Mouse (Mus musculus) forebrain, postnatal 0 days (tissue): ENCODE measurements around the gene Socs7. TPM values are rescaled to one million over a fixed set of nuclear protein-coding genes. Genes with fewer than 3 reads are reported as not detected.

ENCODE experiments used
- ATAC-seq: fragments of 200-750 bp; cut with Nextera tagmentation; 2 replicates; pipeline ENCODE4 v1.8.0; 2017; ENCODE audit warnings: mild to moderate bottlenecking, moderate library complexity
- DNase-seq: peaks from one replicate; pipeline ENCODE4 v3.0.0-alpha.2; 2015
- H3K27ac ChIP-seq: fragments of 300-500 bp; sonication (generic); 2 replicates; pipeline ENCODE4 v1.5.1; 2014; ENCODE audit warnings: low read depth, mild to moderate bottlenecking, antibody characterized with exemption, low read length, moderate library complexity, mixed read lengths
- H3K27me3 ChIP-seq: fragments of 300-500 bp; sonication (generic); 2 replicates; pipeline ENCODE4 v1.6.1; 2014; ENCODE audit warnings: mild to moderate bottlenecking, low read length, mixed read lengths; ENCODE audit not compliant: insufficient read depth
- H3K36me3 ChIP-seq: fragments of 300-500 bp; sonication (generic); 2 replicates; pipeline ENCODE4 v1.6.1; 2014; ENCODE audit warnings: mild to moderate bottlenecking, moderate library complexity; ENCODE audit not compliant: insufficient read depth
- H3K4me1 ChIP-seq: fragments of 300-500 bp; sonication (generic); 2 replicates; pipeline ENCODE4 v1.6.1; 2014; ENCODE audit warnings: antibody characterized with exemption; ENCODE audit not compliant: insufficient read depth
- H3K4me2 ChIP-seq: fragments of 300-500 bp; sonication (generic); 2 replicates; pipeline ENCODE4 v1.6.1; 2014; ENCODE audit warnings: low read depth, mild to moderate bottlenecking, moderate library complexity
- H3K4me3 ChIP-seq: fragments of 300-500 bp; sonication (generic); 2 replicates; pipeline ENCODE4 v1.5.1; 2014; ENCODE audit warnings: low read depth, low read length, mixed read lengths
- H3K9ac ChIP-seq: fragments of 300-500 bp; sonication (generic); 2 replicates; pipeline ENCODE4 v1.6.1; 2014; ENCODE audit warnings: mild to moderate bottlenecking
- H3K9me3 ChIP-seq: fragments of 300-500 bp; sonication (generic); 2 replicates; pipeline ENCODE4 v1.6.1; 2016; ENCODE audit warnings: low read length
- CTCF ChIP-seq: sonication (generic); IDR thresholded peaks from 2 replicates; pipeline ENCODE4 v1.5.1; 2016; ENCODE audit warnings: antibody characterized with exemption, control low read depth, low read depth
- WGBS: fragments of 180-500 bp; shearing (Covaris S2); extraction: QIAGEN DNeasy Blood & Tissue Kit; methylation state at CpG from one replicate; pipeline ENCODE4 v1.1.7; 2014; 5-methylcytosine and 5-hydroxymethylcytosine counted together
- polyA plus RNA-seq: library from polyadenylated mRNA; unstranded; fragments of >200 nt; fragmentation: Nextera tagmentation; extraction: Ambion mirVana; gene quantifications from 2 replicates; pipeline ENCODE4 v1.2.1, GENCODE M21; 2015
- total RNA-seq: library from RNA; depleted of rRNA; stranded (reverse); fragments of >200 nt; gene quantifications from 2 replicates; pipeline ENCODE4 v1.2.3, GENCODE M21; 2014

Socs7 gene
- total and polyA plus RNA-seq, 2 experiments from 2014 or later: 6.4 to 64.3 TPM

DNA sequence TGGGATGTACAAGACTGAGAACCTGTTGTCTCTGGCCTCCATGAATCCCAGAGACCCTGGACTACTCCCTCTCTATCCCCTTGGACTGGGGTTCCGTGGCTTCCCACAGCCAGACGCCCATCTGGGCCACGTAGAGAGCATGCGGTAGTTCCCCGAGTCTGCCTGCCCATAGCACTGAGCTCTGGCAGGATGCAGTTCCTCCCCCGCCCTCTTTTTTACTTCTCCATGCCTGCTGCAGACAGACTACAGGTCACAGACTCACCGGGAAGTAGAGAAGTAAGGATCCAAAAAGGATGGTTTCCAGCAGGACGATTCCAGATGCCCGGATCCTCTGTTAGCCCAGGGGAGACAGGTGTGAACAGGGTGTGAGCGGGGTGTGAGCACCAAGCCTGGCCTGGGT is 16.9 kb upstream of the Socs7 start:
- no peak overlapping the region for H3K9ac ChIP-seq
- DNase-seq (no peak), ATAC-seq (no peak)
- H3K4me1 ChIP-seq: 0 out of 2 replicates have a peak, but pooled peaks cover 3% of the 10 kb centered on the region
- WGBS: 81% methylated on average over 10 of the region's 10 CpGs
- H3K27ac ChIP-seq: no peak overlapping the region
- H3K4me3 ChIP-seq: no peak overlapping the region
- no peak overlapping the region for H3K4me2 ChIP-seq
- H3K9me3 ChIP-seq: no peaks in the 10 kb centered on the region
- no peaks in the 10 kb centered on the region for H3K27me3 ChIP-seq
- H3K36me3 ChIP-seq: no peaks in the 10 kb centered on the region
- TF ChIP-seq CTCF: no peak

DNA sequence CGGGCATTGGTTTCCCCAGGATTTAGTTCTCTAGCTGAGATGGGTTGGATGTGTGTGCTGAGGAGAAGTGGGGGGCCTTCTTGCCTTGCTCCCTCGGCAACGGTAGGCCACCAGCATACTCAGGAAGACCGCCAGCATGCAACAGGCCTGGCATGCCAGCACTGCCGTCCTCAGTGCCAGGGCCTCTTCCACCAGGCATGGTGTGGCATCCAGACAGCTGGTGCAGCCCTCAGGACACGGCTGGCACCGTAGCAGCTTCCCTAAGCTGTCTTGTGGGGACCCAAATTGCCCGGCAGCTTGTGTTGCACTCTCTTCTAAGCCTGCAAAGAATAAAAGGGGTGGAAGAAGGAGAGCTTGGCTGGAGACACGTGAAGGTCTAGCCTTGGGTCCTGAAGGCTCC is 16.0 kb upstream of the Socs7 start:
- Histone ChIP-seq H3K27me3 (no peaks in the 10 kb centered on the region), H3K4me3 (no peak overlapping the region), H3K36me3 (no peaks in the 10 kb centered on the region), H3K4me2 (no peak overlapping the region), H3K4me1 (0 out of 2 replicates have a peak, but pooled peaks cover 3% of the 10 kb centered on the region), H3K27ac (no peak overlapping the region), H3K9ac (no peak overlapping the region), H3K9me3 (no peaks in the 10 kb centered on the region)
- DNase-seq (no peak), ATAC-seq (peak; percentile 40)
- TF ChIP-seq CTCF: no peak
- 50% methylated on average over 9 of the region's 9 CpGs for WGBS

DNA sequence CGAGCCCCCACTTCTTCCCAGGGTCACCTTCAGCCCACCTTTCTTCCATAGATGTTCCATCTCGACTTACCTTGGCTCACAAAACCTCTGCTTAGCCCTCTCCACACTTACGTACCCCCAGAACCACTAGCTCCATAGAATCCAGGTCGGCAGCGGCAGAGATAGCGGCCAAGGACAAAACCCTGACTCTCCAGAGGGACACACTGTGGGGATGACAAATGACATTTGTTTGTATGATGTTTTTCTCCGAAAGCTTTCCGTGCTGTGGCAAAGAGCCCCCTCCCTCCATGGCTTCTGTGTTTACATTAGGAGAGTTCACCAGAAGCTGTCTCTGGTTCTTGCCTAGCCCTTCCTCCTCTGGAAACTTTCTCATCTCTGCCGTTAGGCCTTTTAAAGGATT is 15.1 kb upstream of the Socs7 start:
- Histone ChIP-seq H3K9ac (no peak overlapping the region), H3K27me3 (no peaks in the 10 kb centered on the region), H3K4me2 (no peak overlapping the region), H3K27ac (no peak overlapping the region), H3K36me3 (no peaks in the 10 kb centered on the region), H3K4me3 (no peak overlapping the region), H3K4me1 (0 out of 2 replicates have a peak, but pooled peaks cover 3% of the 10 kb centered on the region), H3K9me3 (no peaks in the 10 kb centered on the region)
- no peak for TF ChIP-seq CTCF
- 91% methylated on average over 9 of the region's 9 CpGs for WGBS
- DNase-seq: no peak
- ATAC-seq: no peak

DNA sequence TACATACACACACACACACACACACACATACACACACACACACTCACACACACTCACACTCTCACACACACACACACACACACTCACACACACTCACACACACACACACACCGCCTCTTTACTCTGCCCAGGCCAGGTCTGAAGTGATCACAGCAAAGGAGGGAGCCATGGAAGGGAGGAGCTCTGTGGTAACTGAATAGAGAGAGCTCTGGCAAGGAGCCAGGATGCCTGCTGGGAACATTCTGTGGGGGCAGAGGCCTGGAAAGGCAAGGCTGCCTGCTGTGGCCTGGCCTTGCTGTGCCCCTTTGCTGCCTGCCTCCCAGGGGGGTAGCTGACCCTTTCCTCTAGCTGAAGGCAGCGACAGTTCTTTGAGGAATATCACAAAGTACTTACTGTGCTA is 12.3 kb upstream of the Socs7 start:
- Histone ChIP-seq H3K4me2 (no peak overlapping the region), H3K4me3 (no peak overlapping the region), H3K36me3 (no peaks in the 10 kb centered on the region), H3K4me1 (0 out of 2 replicates have a peak, but pooled peaks cover 3% of the 10 kb centered on the region), H3K27me3 (no peaks in the 10 kb centered on the region), H3K9me3 (no peaks in the 10 kb centered on the region), H3K27ac (peak overlapping the region; percentile 35; the same call in 1 of the 2 replicates), H3K9ac (no peak overlapping the region)
- DNase-seq (peak; percentile 77), ATAC-seq (peak; percentile 81)
- TF ChIP-seq CTCF: no peak
- 5% methylated on average over 2 of the region's 2 CpGs for WGBS

DNA sequence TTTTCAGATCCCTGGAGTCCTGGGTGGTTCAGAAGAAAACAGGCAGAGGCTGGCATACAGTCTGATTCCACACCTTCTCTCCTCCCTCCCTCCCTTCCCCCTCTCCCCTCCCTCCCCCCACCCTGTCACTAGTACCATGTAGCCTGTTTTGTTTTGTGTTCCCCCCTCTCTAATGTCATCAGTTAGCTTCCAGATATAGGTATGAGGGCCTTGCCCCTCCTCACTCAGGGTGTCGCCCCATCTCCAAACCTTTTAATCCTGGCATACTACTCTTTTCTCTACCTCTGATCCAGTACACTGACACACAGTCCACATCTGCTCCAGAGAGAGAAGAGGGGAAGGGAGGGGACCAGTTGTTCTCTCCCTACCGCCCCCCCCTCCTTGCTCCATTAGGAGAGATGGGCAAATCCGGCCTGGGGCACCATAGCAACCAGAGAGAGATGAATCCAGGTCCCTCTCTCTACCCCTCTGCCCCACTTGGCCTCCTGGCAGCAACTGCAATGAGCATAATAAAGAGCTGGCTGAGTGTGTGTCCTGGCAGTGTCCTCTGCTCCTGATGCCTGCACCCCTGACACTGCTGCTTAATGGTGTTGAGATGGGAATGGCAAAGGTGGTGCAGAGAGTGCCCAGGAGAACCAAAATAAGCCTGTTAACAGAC is 10.2 kb upstream of the Socs7 start, which contains the start of gene Gpr179:
Gene Gpr179, minus strand, starts transcription at position 51 of the 658 bp plus-strand sequence.
- DNase-seq (no peak), ATAC-seq (peak; percentile 36; the same call in 1 of the 2 replicates)
- no peak for TF ChIP-seq CTCF
- no peak within 1 kb of the TSS for H3K4me3 ChIP-seq
- H3K27me3 ChIP-seq: no peaks in the 10 kb centered on the region
- H3K4me2 ChIP-seq: no peak within 1 kb of the TSS
- H3K4me1 ChIP-seq: 0 out of 2 replicates have a peak, but pooled peaks cover 3% of the 10 kb centered on the region
- no peak within 1 kb of the TSS for H3K9ac ChIP-seq
- H3K36me3 ChIP-seq: no peaks in the 10 kb centered on the region
- H3K27ac ChIP-seq: no peak within 1 kb of the TSS
- 44% methylated on average over 3 of the region's 3 CpGs for WGBS
- no peaks in the 10 kb centered on the region for H3K9me3 ChIP-seq

DNA sequence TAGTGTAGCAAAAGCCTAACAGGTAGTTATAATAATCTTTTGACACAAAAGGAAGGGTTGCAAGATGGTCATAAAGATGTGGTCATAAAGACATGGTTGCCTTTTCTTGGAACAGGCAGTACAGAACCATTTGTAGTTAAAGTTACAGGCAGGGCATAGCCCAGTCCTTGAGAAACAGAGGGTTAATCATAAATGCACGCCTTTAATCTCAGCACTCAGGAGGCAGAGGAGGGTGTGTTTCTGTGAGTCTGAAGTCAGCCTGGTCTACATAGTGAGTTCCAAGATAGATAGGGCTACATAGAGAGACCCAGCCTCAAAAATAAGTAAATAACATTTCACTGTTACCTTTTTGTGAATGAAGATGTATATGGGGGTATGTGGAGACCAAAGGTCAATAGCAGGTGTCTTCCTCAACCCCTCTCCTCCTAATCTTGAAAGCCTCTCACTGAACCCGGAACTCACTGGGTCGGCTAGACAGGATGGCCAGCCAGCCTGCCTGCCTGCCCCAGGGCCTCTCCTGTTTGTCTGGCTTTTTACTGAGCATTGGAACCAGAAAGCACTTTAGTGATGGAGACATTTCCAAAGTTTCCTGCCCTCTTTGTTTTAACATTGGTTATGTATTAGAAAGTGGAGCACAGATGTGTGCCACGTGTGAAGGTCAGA is 9.3 kb upstream of the Socs7 start:
- Histone ChIP-seq H3K27me3 (no peaks in the 10 kb centered on the region), H3K4me1 (0 out of 2 replicates have a peak, but pooled peaks cover 3% of the 10 kb centered on the region), H3K4me3 (no peak overlapping the region), H3K27ac (no peak overlapping the region), H3K4me2 (no peak overlapping the region), H3K9ac (no peak overlapping the region), H3K36me3 (no peaks in the 10 kb centered on the region), H3K9me3 (no peaks in the 10 kb centered on the region)
- ATAC-seq (no peak), DNase-seq (no peak)
- WGBS: 74% methylated on average over 4 of the region's 4 CpGs
- TF ChIP-seq CTCF: no peak

DNA sequence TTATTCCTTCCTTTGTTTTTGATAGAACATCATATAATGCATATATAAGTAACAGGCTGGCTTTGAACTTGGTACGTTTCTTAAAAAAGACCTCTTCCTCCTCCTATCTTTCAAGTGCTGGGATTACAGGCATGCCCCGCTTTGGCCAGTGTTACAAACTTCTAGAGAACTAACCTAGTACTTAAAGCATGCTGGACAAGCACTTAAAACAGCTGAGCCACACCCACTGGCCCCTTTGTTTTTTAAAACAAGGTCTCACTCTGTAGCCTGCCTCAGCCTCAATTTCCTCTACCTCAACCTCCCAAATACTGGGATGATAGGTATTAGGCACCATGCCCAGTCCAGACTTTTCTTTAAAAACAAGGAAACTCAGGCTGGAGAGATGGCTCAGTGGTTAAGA is 7.7 kb upstream of the Socs7 start:
- Histone ChIP-seq H3K27ac (no peak overlapping the region), H3K4me3 (no peak overlapping the region), H3K9me3 (no peaks in the 10 kb centered on the region), H3K4me1 (0 out of 2 replicates have a peak, but pooled peaks cover 3% of the 10 kb centered on the region), H3K27me3 (no peaks in the 10 kb centered on the region), H3K9ac (no peak overlapping the region), H3K4me2 (no peak overlapping the region), H3K36me3 (no peaks in the 10 kb centered on the region)
- no peak for ATAC-seq
- no peak for TF ChIP-seq CTCF
- 81% methylated on average over 2 of the region's 2 CpGs for WGBS
- DNase-seq: no peak
